ENCODE assay signal across 12 mouse cellular contexts in the genomic region with DNA sequence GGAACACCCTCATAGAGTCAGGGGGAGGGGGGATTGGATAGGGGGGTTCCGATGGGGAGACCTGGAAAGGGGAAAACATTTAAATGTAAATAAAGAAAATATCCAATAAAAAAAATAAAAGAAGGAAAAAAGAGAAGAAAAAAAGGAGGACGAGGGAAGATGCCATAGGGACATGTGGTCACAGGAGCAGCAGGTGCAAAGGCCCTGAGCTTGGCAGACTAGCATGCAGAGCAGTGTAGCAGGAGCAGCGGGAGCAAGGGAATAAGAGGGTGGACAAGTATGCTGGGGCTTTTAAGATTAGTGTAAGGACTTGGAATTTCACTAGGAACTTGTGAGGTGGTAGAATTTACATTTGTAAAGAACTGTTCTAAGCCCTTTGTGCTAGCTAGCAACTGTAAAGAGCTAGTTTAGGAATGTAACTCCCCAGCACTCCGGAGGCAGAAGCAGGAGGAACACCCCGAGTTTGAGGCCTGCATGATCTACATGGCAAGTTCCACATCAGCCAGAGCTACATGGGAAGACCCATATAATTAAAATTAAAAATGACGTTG. TPM values are rescaled to one million over a fixed set of nuclear protein-coding genes. Genes with fewer than 3 reads are reported as not detected.
DNase-seq lines count a peak whose midpoint lies in the region; ATAC-seq and TF ChIP-seq lines count a peak whose summit lies in the region.
"Had no signal": no experiment of that assay in that cellular context is flagged by ENCODE, and none has a peak within 500 bp of the region (broad histone marks: within the 10 kb centered on the region; RNA-seq: fewer than 3 reads in every experiment).

No protein-coding gene starts in this region.

- no peak for DNase-seq in heart, postnatal 14 days
- DNase-seq in hindbrain, embryonic 10.5 days (ENCODE audit: low spot score) = no peak
- DNase-seq in liver, postnatal 0 days = no peak
- DNase-seq in right cerebral cortex, postnatal 10 days (ENCODE audit: low spot score in 2 of 2) = no peak
- DNase-seq in thymus, postnatal 4 days = no peak
- DNase-seq in right cerebral cortex, postnatal 4 days = no peak
- DNase-seq: B cell, adult 2 months; kidney, adult 2 months; lung, postnatal 36 days; spleen, adult 18-20 months had no signal

- intact Hi-C loops in heart, postnatal 14 days (cut with DNase I) = loop anchor here (2.0 kb wide), 1 partner anchor 20 kb away; no protein-coding TSS in a partner anchor

- H3K36me3 ChIP-seq in heart, embryonic 11.5 days (ENCODE audit: control insufficient read depth, insufficient read depth, low read length) = no peaks in the 10 kb centered on the region
- H3K36me3 ChIP-seq in ES-Bruce4 (ENCODE audit: control insufficient read depth, insufficient read depth, low read length, poor library complexity, severe bottlenecking) = no peaks in the 10 kb centered on the region
- peaks cover 23% of the 10 kb centered on the region for H3K36me3 ChIP-seq in hindbrain, embryonic 10.5 days
- H3K36me3 ChIP-seq in liver, postnatal 0 days (replicated peaks; ENCODE audit: insufficient read depth, low read length) = peaks cover 4% of the 10 kb centered on the region

- TF ChIP-seq POLR2A in ES-Bruce4 (IDR thresholded peaks at IDR 0.05; ENCODE audit: insufficient read depth, low read length) = no peak

- no peak for TF ChIP-seq CTCF in ES-Bruce4 (IDR thresholded peaks at IDR 0.05; ENCODE audit: low read depth, low read length)
- TF ChIP-seq CTCF in liver, postnatal 0 days (IDR thresholded peaks at IDR 0.05; ENCODE audit: low read depth) = no peak

- H3K4me3 ChIP-seq in heart, embryonic 11.5 days (ENCODE audit: low read depth, low read length) = no peak overlapping the region; the same call in 1 of the 2 replicates
- H3K4me3 ChIP-seq in ES-Bruce4 (ENCODE audit: low read depth, low read length) = no peak overlapping the region
- H3K4me3 ChIP-seq in hindbrain, embryonic 10.5 days = peak overlapping the region; percentile 78
- no peak overlapping the region for H3K4me3 ChIP-seq in liver, postnatal 0 days (ENCODE audit: low read depth, low read length)

- no peaks in the 10 kb centered on the region for H3K27me3 ChIP-seq in heart, embryonic 11.5 days (ENCODE audit: control insufficient read depth, insufficient read depth, low read length)
- no peaks in the 10 kb centered on the region for H3K27me3 ChIP-seq in ES-Bruce4 (ENCODE audit: control insufficient read depth, insufficient read depth, low read length, poor library complexity, severe bottlenecking)
- no peaks in the 10 kb centered on the region for H3K27me3 ChIP-seq in hindbrain, embryonic 10.5 days (ENCODE audit: insufficient read depth, poor library complexity, severe bottlenecking)
- no peaks in the 10 kb centered on the region for H3K27me3 ChIP-seq in liver, postnatal 0 days (ENCODE audit: insufficient read depth, low read length)

- H3K27ac ChIP-seq in heart, embryonic 11.5 days (ENCODE audit: low read depth, low read length) = no peak overlapping the region
- H3K27ac ChIP-seq in ES-Bruce4 (ENCODE audit: insufficient read depth, low read length) = no peak overlapping the region
- H3K27ac ChIP-seq in hindbrain, embryonic 10.5 days = no peak overlapping the region
- no peak overlapping the region for H3K27ac ChIP-seq in liver, postnatal 0 days (ENCODE audit: low read depth)

- 69% methylated on average over 6 of the region's 6 CpGs for WGBS in heart, embryonic 11.5 days (ENCODE audit: insufficient replicate concordance)
- WGBS in hindbrain, embryonic 10.5 days = 75% methylated on average over 6 of the region's 6 CpGs
- 72% methylated on average over 6 of the region's 6 CpGs for WGBS in liver, postnatal 0 days (ENCODE audit: insufficient replicate concordance)

- ATAC-seq in heart, embryonic 11.5 days (replicated peaks; ENCODE audit: insufficient number of reproducible peaks, low FRiP score, low TSS enrichment) = no peak
- ATAC-seq in liver, postnatal 0 days = no peak

- H3K9me3 ChIP-seq in heart, embryonic 11.5 days (replicated peaks; ENCODE audit: control insufficient read depth, low read length) = peaks cover 3% of the 10 kb centered on the region; the same call in 1 of the 2 replicates
- H3K9me3 ChIP-seq in ES-Bruce4 (replicated peaks; ENCODE audit: control insufficient read depth, insufficient read depth, low read length, poor library complexity, severe bottlenecking) = peaks cover 4% of the 10 kb centered on the region; the same call in 1 of the 2 replicates
- H3K9me3 ChIP-seq in hindbrain, embryonic 10.5 days = peaks cover 4% of the 10 kb centered on the region; the same call in 1 of the 2 replicates
- no peaks in the 10 kb centered on the region for H3K9me3 ChIP-seq in liver, postnatal 0 days (ENCODE audit: low read length)

- no peak for TF ChIP-seq EP300 in ES-Bruce4 (IDR thresholded peaks at IDR 0.05; ENCODE audit: insufficient read depth, low read depth, low read length)
- TF ChIP-seq EP300 in liver, postnatal 0 days (IDR thresholded peaks at IDR 0.05; ENCODE audit: low read depth) = no peak

- H3K9ac ChIP-seq in heart, embryonic 11.5 days (ENCODE audit: low read depth, low read length) = no peak overlapping the region
- H3K9ac ChIP-seq in ES-Bruce4 (ENCODE audit: low read depth, poor library complexity, severe bottlenecking) = 0 out of 2 replicates have a peak overlapping the region, but pooled peaks have one; percentile 19
- no peak overlapping the region for H3K9ac ChIP-seq in liver, postnatal 0 days (replicated peaks)

- peaks cover 5% of the 10 kb centered on the region for H3K4me1 ChIP-seq in heart, embryonic 11.5 days (ENCODE audit: control insufficient read depth, insufficient read depth, low read length)
- H3K4me1 ChIP-seq in ES-Bruce4 (ENCODE audit: control insufficient read depth, insufficient read depth, low read length) = peaks cover 1% of the 10 kb centered on the region
- peaks cover 30% of the 10 kb centered on the region for H3K4me1 ChIP-seq in hindbrain, embryonic 10.5 days (replicated peaks)
- H3K4me1 ChIP-seq in liver, postnatal 0 days (ENCODE audit: insufficient read depth) = peaks cover 10% of the 10 kb centered on the region

- peak overlapping the region; percentile 89; the same call in 1 of the 2 replicates for H3K4me2 ChIP-seq in heart, embryonic 11.5 days
- peak overlapping the region; percentile 80; the same call in 1 of the 2 replicates for H3K4me2 ChIP-seq in liver, postnatal 0 days (ENCODE audit: low read depth, low read length)

RNA-seq across cellular contexts. Expression of a gene that starts 1.2 kb away (rescaled TPM):
- 61.8 and 66.4 TPM in 2 replicates for polyA plus RNA-seq in heart, embryonic 11.5 days (2014; fragmentation: Nextera tagmentation; extraction: Ambion mirVana)
- 10 to 100 TPM; 35.4 to 40.0 TPM for total RNA-seq in heart, postnatal 14 days (2021)
- polyA plus RNA-seq in ES-Bruce4 (2011; ENCODE audit: insufficient read depth, insufficient read length, low read depth, missing spikeins) = 19.3 and 19.9 TPM in 2 replicates
- polyA plus RNA-seq in hindbrain, embryonic 10.5 days (2016; fragmentation: Nextera tagmentation; extraction: Ambion mirVana) = 62.4 and 63.4 TPM in 2 replicates
- 18.6 and 20.3 TPM in 2 replicates for polyA plus RNA-seq in liver, postnatal 0 days (2015; fragmentation: Nextera tagmentation; extraction: Ambion mirVana)

RNA-seq across cellular contexts. Expression of a gene that starts 48.6 kb away (rescaled TPM):
- polyA plus RNA-seq in heart, embryonic 11.5 days (2014; fragmentation: Nextera tagmentation; extraction: Ambion mirVana) = 54.1 and 54.8 TPM in 2 replicates
- 10 to 100 TPM; 62.2 to 66.9 TPM for total RNA-seq in heart, postnatal 14 days (2021)
- 183 and 192 TPM in 2 replicates for polyA plus RNA-seq in ES-Bruce4 (2011; ENCODE audit: insufficient read depth, insufficient read length, low read depth, missing spikeins)
- polyA plus RNA-seq in hindbrain, embryonic 10.5 days (2016; fragmentation: Nextera tagmentation; extraction: Ambion mirVana) = 66.8 and 79.3 TPM in 2 replicates
- 22.3 and 28.4 TPM in 2 replicates for polyA plus RNA-seq in liver, postnatal 0 days (2015; fragmentation: Nextera tagmentation; extraction: Ambion mirVana)
